Mouse (Mus musculus) C2C12 (cell line): ENCODE data around the gene 2010111I01Rik. TPM values are rescaled to one million over a fixed set of nuclear protein-coding genes. Genes with fewer than 3 reads are reported as not detected.

Source experiments
- H3K27me3 ChIP-seq: one replicate; pipeline ENCODE4 v1.6.1; 2011; ENCODE audit not compliant: control insufficient read depth, insufficient read depth, insufficient read length
- H3K36me3 ChIP-seq: one replicate; pipeline ENCODE4 v1.6.1; 2011; ENCODE audit not compliant: control insufficient read depth, insufficient read depth
- H3K4me3 ChIP-seq: one replicate; pipeline ENCODE4 v1.5.1; 2011; ENCODE audit warnings: mild to moderate bottlenecking, control low read depth; ENCODE audit not compliant: poor library complexity, insufficient read depth, severe bottlenecking
- H3K79me2 ChIP-seq: one replicate; pipeline ENCODE4 v1.6.1; 2011; ENCODE audit not compliant: control insufficient read depth, insufficient read depth
- H3K79me3 ChIP-seq: one replicate; pipeline ENCODE4 v1.6.1; 2011; ENCODE audit warnings: low read depth, control low read depth
- H3ac ChIP-seq: one replicate; pipeline ENCODE3; 2011; ENCODE audit warnings: low read depth; ENCODE audit not compliant: control insufficient read depth, insufficient read length
- CEBPB ChIP-seq: IDR thresholded peaks from one replicate; pipeline ENCODE4 v1.6.1; 2011; ENCODE audit warnings: low read depth, mild to moderate bottlenecking, control low read depth, moderate library complexity
- CTCF ChIP-seq: IDR thresholded peaks from one replicate; pipeline ENCODE4 v1.5.1; 2011; ENCODE audit not compliant: control insufficient read depth, insufficient read depth, insufficient read length
- FOSL1 ChIP-seq: IDR thresholded peaks from one replicate; pipeline ENCODE4 v1.8.0; 2011; ENCODE audit warnings: mild to moderate bottlenecking, low read length; ENCODE audit not compliant: poor library complexity, insufficient read depth, severe bottlenecking
- MAX ChIP-seq: IDR thresholded peaks from one replicate; pipeline ENCODE4 v1.6.1; 2011; ENCODE audit warnings: mild to moderate bottlenecking, control low read depth
- MYOD1 ChIP-seq: IDR thresholded peaks from one replicate; pipeline ENCODE4 v1.6.1; 2011; ENCODE audit warnings: low read depth; ENCODE audit not compliant: control insufficient read depth, insufficient read length
- MYOG ChIP-seq: IDR thresholded peaks from one replicate; pipeline ENCODE4 v1.6.1; 2011; ENCODE audit not compliant: control insufficient read depth, insufficient read length; ENCODE audit errors: extremely low read depth
- USF1 ChIP-seq: IDR thresholded peaks from one replicate; pipeline ENCODE4 v1.6.1; 2011; ENCODE audit warnings: low read depth, mild to moderate bottlenecking, control low read depth, moderate library complexity
- polyA plus RNA-seq: library from polyadenylated mRNA; unstranded; fragments of >200 nt; fragmentation: generic; extraction: Trizol; gene quantifications from one replicate; pipeline ENCODE4 v1.2.1, GENCODE M21; 2012; ENCODE audit warnings: missing spikeins

The 2010111I01Rik gene
- polyA plus RNA-seq, 1 experiment, result 91.7 TPM

DNA sequence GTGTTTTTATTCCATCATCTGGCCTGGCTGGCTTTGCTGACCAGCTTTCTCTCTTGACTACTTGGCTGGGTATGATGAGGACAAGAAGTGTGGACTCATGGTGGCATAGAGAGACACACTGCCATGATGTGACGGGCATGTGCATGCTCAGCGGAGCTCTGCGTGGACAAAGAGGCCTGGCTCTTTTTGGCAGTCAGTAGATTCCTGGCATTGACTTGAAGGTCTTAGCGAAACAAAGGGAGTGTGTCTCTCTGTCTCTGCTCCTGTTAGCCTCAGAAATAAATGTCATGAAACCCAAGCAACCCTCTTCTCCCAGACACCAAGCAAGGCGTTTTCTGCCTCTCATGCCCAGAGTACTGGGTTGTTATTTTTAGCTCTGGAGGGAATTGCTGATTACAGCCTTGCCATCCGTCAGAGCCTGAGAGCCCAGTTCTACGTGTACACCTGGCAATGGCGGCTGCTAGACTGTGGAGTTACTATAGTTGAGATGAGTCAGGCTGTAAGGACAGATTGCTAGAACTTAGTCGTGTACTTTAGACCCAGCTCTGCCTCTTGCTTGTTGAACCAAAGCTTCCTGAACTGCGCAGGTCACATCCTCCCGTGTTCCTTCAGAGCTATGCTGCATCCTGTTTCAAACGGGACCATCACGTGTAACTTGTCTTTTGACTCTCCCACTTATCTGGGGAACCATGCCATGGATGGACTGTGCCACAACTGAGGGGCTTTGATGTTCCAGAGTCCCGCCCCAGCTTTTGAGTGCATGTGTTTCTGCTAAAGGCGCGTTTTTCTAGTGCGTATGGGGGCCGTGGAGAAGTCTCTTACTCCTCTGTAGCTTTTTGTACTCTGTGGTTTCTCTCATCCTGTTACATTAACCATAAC, 296.3 kb downstream of the 2010111I01Rik start:
- Histone ChIP-seq H3K79me3 (peaks cover 99% of the 10 kb centered on the region), H3K79me2 (peaks cover 100% of the 10 kb centered on the region), H3K27me3 (no peaks in the 10 kb centered on the region), H3ac (no peak overlapping the region), H3K4me3 (no peak overlapping the region), H3K36me3 (peaks cover 71% of the 10 kb centered on the region)
- TF ChIP-seq FOSL1 (no peak), MYOG (no peak), CTCF (no peak), USF1 (no peak)

DNA sequence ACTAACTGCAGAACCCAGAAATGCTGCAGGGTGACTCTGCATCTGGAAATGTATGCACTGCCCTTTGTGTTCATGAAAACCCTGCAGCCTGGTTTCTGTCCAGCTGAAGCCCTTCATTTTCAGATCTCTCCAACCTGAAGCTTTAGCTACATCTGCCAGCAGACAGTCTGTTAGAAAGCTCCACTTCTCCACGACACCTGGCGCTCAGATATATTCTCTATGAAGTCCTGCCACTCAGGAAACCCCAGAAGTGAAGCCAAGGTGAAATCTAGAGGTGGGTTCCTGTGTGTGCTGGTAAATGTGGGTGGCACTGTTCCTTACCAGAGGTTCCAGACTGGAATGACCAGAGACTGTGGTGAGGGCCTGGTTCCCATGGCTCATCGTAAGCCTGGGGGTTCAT, 297.0 kb downstream of the 2010111I01Rik start:
- TF ChIP-seq MYOD1 (no peak), MAX (no peak), MYOG (no peak), CTCF (no peak), USF1 (no peak), FOSL1 (no peak), CEBPB (no peak)
- Histone ChIP-seq H3K27me3 (no peaks in the 10 kb centered on the region), H3K79me3 (peaks cover 100% of the 10 kb centered on the region), H3K4me3 (no peak overlapping the region), H3K79me2 (peaks cover 100% of the 10 kb centered on the region), H3K36me3 (peaks cover 74% of the 10 kb centered on the region), H3ac (no peak overlapping the region)

GRCm38 (mm10) chr13:63262168-63262957, 297.7 kb downstream of the 2010111I01Rik start:
- TF ChIP-seq MYOG (no peak), CTCF (no peak), FOSL1 (no peak), CEBPB (no peak), MYOD1 (no peak), MAX (no peak), USF1 (no peak)
- peaks cover 100% of the 10 kb centered on the region for H3K79me3 ChIP-seq
- H3K36me3 ChIP-seq, result peaks cover 74% of the 10 kb centered on the region
- no peak overlapping the region for H3ac ChIP-seq
- H3K27me3 ChIP-seq, result no peaks in the 10 kb centered on the region
- H3K4me3 ChIP-seq, result no peak overlapping the region
- peaks cover 100% of the 10 kb centered on the region for H3K79me2 ChIP-seq

- no peak for TF ChIP-seq CEBPB
- TF ChIP-seq FOSL1, result no peak
- no peak for TF ChIP-seq MYOD1
- no peak for TF ChIP-seq CTCF
- TF ChIP-seq USF1, result no peak
- no peak for TF ChIP-seq MAX
- no peak for TF ChIP-seq MYOG
Observed at GRCm38 (mm10) chr13:63268371-63268770, 303.7 kb downstream of the 2010111I01Rik start.

GRCm38 (mm10) chr13:63268776-63269175, 304.1 kb downstream of the 2010111I01Rik start:
- TF ChIP-seq USF1 (no peak), CTCF (no peak), MAX (no peak), MYOD1 (no peak), CEBPB (no peak), MYOG (no peak), FOSL1 (no peak)
- peaks cover 95% of the 10 kb centered on the region for H3K79me3 ChIP-seq
- H3K27me3 ChIP-seq, result no peaks in the 10 kb centered on the region

More at GRCm38 (mm10) chr13:63268371-63268770, 303.7 kb downstream of the 2010111I01Rik start:
- H3K79me3 ChIP-seq, result peaks cover 96% of the 10 kb centered on the region
- no peak overlapping the region for H3K4me3 ChIP-seq
- H3ac ChIP-seq, result no peak overlapping the region
- peaks cover 57% of the 10 kb centered on the region for H3K36me3 ChIP-seq
- peaks cover 100% of the 10 kb centered on the region for H3K79me2 ChIP-seq
- no peaks in the 10 kb centered on the region for H3K27me3 ChIP-seq

GRCm38 (mm10) chr13:63270191-63270590, 305.5 kb downstream of the 2010111I01Rik start:
- TF ChIP-seq MYOD1 (no peak), MAX (no peak), USF1 (no peak), CTCF (no peak), FOSL1 (no peak), CEBPB (no peak), MYOG (no peak)
- H3K36me3 ChIP-seq, result peaks cover 57% of the 10 kb centered on the region
- H3K4me3 ChIP-seq, result no peak overlapping the region

More at GRCm38 (mm10) chr13:63268776-63269175, 304.1 kb downstream of the 2010111I01Rik start:
- Histone ChIP-seq H3K4me3 (no peak overlapping the region), H3ac (no peak overlapping the region), H3K79me2 (peaks cover 100% of the 10 kb centered on the region), H3K36me3 (peaks cover 53% of the 10 kb centered on the region)

More at GRCm38 (mm10) chr13:63270191-63270590, 305.5 kb downstream of the 2010111I01Rik start:
- no peak overlapping the region for H3ac ChIP-seq
- H3K79me3 ChIP-seq, result peaks cover 95% of the 10 kb centered on the region
- H3K27me3 ChIP-seq, result no peaks in the 10 kb centered on the region
- peaks cover 100% of the 10 kb centered on the region for H3K79me2 ChIP-seq
